Mouse (Mus musculus): ENCODE measurements around the gene Arhgap23.

The Arhgap23 gene

DNA sequence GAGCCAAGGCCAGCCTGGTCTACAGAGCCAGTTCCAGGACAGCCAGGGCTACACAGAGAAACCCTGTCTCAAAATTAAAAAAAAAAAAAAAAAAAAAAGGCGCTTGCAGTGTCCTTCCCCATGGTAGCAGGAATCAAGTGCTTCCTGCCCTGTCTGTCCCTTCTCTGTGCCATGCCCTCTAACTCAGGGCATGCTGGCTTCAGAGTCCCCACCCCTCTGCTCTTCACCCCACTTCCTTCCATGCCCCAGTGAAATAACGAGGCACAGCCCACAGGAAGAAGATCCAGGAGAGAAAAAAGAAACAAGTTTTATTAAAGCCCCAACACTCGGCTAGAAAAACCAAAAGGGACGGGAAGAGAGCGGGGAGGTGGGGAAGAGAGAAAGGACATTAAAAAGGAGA is 93.7 kb downstream of the Arhgap23 start:
- no peak for DNase-seq

DNA sequence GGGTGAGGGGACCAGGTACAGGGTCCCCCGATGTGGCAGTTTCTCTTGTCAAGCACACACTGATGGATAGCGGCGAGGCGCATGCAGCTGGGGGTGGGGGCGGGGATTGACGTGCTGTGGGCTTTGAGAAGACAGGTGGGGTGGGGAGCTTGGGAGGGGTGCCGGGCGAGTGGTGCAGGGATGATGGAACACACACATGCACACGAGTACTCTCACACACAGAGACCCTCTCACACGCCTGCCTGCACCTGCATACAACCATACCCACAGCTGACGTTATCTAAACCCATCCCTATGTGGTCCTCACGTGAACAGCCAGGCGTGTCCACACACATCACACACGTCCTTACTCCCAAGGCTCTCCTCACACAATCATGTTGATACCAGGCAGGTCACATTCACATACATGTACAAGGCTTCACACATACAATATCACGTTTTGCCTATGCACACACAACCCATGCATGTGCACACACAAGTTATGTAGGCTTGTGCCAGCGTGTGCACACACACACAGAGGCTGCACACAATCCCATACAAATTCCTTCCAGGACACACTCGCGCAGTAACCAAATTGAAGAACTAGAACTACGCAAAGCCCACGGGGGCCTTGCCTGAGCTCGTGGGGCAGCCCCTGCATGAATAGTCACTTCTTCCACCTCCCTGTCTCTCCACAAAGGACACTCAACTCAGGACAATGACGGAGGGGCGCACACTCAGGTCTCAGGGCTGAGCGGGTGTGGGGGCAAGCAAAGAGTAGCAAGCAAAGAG is 94.6 kb downstream of the Arhgap23 start:
- no peak for DNase-seq

DNA sequence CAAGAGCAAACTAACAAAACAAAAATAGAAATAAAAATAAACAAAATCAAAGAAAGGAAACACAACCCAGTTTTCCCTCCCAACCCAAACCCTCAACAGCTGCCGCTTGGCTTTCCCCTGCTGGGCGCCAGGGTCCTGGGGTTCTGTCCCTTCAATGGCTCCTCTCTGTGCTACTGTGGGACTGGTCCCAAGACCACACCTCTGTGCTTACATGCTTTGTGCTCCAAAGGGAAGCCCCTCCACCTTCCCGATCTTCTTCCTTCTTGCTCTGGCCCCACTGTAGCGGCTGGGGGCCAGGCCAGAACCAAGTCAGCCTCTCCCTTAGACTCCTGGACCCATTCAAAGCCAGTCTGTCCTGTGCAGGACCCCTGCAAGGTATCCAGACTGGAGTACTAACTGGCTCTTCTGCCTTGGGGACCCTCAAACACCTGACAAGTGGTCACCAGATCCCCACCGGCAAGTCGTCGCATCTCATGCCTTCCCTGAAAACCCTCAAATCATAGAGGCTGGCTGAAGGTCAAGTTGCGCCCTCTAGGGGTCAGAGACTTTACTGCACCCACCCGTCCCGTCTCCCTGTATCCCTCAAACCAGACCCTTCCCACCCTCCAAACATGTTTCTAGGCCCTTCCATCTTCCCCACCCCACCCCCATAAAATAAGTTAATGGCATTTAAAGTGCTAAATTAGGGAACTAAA is 95.8 kb downstream of the Arhgap23 start:
- DNase-seq = no peak

DNA sequence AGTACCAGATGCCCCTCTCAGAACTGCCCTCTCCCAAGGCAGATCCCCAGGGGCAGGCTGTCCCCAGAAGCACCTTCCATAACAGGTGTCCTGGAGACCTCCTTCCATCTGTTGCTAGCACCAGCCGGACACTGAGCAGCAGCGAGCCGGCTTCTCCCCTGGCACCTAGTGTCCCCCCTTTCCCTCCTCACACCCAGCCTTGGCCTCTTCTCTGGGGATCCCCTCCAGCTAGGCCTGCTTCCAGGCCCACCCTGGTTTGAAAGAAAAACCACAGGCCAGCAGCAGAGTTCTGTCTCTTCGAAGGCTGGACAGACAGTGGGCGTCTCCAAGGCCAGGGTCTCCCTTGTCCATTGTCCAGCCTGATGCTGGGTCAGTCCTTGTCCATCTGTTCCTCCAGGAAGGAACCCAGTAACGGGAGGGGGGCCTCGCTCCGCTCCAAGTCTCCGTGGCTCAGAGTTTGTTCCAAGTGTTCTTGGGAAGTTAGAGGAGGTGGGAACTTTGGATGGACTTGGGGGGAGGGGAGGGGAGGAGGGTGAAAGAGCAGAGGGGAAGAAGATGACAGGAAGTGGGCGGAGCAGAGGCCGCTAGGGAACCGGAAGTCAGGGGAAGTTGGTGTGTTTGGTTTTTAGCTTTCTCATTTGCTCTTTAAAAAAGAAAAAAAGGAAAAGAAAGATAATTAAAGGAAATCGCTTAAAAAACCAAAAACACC is 96.5 kb downstream of the Arhgap23 start:
- no peak for DNase-seq

DNA sequence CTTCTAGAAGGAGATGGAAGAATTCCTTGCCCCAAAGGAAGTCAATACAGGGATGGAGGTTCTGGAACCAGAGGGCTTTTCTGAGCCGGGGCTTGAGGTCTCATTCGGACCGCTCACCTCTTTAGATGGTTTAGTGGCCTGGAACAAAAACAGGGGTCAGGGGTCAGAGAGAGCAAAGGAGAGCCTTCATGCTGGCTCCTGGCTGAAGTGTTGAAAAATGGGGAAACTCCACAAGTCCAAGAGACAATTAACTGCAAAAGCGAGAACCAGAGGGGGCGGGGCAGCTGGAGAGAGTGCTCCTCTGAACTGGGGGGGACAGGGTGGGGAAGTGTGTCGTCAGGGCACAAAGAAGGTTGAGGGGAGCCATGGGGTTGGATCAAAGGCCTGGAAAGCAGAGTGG is 97.2 kb downstream of the Arhgap23 start:
- no peak for DNase-seq

DNA sequence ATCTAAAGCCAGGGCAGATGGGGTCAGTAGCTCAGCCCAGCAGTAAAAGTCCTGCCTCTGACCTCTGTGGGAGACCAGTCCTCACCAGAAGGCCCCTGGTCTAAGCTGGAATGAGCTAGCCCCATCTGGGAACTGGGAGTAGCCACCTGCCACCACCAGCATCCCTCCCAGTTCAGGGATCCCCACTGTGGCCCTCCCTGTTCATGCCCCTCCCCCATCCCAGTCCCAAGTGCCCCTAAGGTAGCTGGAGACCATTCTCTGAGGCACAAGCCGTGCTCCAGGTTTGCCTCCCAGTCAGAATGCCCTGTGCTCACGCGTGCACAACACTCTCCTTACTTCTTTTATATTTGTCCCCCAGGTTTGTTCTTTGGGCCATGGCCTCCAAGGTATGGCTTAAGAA is 97.7 kb downstream of the Arhgap23 start:
- no peak for DNase-seq

DNA sequence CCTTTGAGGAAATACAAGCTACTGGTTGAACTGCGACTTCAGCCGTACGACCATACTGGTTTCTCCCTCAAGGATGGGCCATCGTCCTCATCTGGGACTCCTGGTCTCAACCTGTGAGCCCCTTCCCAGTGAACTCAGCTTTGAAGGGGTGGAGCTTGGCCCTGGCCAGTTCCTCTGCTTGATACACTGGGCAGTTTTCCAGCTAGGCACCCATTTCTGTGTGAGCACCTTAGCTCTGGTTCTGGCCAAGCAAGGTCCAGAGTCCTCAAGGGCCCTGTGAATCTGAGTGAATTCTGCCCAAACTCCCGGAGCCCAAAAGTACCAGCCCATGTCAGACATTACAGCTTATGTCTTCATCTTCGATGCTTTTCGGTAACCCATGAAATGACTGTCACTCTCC is 105.2 kb downstream of the Arhgap23 start:
- DNase-seq = no peak

DNA sequence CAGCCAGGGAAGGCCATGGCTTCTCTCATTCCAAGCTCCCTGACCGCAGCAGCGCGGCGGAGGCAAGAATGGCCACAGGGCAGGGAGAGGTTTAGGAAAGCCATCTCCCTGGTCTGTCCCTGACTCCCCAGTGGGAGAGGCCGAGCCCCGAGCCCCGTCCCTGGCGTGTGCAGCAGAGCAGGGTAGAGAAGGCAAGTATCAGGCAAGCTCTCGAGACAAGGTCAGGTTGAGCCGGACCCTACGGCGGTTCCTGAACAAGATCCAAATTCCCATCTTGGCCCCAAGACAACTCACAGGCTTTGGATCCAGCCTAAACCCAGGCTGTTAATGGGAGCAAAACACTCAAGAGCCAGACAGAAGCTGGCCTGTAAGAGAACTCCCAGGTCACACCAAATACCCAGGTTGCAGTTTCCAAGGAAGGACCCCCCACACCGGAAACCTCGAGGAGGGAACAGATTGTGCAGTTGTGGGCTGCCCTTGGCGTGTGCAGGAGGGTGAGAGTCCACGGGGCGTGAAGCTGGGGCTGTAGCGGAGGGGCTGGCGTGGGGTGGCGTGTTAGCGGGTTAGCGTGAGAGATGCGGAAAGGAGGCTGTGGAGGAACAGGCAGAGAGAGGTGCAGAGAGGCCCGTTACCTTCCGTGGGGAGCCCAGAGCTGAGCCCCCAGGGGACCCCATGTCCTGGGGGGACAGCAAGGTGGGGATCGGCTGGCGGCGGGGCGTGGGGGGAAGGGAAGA is 106.6 kb downstream of the Arhgap23 start:
- DNase-seq = no peak

DNA sequence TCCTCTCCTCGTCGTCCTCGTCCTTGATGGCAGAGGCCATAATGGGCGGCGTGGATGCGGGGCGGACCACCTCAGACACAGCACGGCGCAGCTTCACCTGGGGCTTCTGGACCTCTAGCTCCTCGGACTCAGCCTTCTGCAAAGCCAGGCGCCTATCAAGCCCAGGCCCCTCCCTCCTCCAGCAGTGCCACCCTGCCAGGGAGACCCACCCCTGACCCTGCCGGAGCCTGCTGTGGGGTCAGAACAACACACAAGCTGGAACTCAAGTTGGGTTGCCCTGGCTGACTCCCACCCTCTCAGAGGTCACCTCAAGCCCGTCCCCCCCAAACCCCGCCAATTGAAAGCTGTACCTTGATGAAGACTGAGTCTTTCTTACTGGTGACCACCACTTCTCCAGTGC is 107.8 kb downstream of the Arhgap23 start:
- DNase-seq = no peak

DNA sequence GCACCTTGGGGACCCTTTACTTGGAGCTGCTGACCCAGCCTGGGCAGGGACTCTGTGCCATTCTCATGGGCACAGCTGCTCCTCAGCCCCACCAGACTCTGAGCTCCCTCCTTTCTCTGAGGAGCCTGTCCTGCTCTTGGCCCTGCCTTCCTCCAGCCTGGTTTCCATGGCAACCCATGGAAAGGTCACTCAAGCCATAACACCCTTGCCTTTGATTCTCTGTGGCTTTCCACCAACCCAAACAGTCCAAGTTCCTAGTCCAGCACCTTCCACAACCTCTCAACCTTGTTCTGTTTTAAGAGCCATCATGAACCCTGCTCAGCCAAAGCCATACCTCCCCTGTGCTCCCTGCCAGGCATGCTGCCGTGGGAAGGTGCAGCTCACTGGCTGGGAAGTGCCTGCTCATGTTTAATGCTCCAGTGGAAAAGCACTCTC is 108.5 kb downstream of the Arhgap23 start:
- DNase-seq = no peak

DNA sequence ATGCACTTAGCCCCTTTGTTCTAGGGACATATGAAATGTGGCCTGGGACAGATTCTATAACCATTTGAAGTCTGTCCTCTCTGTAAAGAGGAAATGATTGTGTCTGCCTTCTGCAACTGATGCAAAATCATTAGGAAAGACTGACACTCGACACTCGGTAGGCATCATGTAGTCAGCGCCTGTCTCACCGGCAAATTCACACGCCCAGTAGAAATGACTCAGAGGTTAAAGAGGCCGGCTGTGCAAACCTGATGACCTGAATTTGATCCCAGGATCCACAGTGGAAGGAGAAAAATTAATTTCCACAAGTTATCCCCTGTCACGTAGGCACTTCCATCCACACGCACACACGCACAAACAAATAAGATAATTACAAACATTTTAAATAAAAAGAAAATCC is 109.0 kb downstream of the Arhgap23 start:
- DNase-seq = no peak

DNA sequence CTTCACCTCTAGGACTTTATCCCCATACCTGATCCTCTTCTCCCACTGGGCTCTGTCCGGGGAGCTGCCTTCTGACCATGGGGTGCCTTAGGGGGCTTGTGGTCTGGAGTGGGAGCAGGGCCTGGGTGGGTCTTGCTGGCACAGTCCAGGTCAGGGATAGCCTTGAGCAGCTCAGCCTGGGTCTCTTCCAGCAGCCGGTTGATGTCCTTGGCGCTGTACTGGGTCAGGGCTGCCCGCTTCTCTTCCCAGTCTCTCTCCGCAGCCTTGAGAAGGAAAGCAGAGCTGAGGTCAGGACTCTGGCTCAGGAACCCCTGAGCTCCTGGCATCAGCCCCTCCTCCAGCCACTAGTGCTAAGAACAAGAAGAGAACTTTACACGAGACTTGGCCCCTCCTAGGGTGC is 110.0 kb downstream of the Arhgap23 start:
- no peak for DNase-seq

DNA sequence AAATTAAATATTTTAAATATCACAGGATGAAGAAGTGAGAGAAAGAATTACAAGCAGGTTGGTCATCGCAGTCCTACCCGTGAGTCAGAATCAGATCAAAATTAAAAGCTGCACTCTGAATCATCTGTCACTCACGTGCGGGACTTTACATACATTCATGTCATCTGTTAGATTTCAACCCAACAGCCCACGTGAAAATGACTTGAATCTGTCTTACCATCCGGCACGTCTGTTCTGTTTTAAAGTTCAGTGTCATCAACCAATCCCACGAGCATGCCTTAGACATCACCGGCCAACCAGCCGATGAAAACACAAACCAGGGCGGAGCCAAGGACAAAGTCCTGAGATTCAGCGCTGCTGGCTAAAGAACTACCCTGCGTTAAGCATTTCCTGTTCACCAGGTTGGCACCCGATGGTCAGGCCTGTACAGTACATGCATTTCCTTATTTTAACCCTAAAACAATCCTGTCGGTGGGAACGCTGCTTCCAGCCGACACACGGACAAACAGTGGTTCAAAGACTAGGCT is 113.0 kb downstream of the Arhgap23 start:
- DNase-seq = no peak

DNA sequence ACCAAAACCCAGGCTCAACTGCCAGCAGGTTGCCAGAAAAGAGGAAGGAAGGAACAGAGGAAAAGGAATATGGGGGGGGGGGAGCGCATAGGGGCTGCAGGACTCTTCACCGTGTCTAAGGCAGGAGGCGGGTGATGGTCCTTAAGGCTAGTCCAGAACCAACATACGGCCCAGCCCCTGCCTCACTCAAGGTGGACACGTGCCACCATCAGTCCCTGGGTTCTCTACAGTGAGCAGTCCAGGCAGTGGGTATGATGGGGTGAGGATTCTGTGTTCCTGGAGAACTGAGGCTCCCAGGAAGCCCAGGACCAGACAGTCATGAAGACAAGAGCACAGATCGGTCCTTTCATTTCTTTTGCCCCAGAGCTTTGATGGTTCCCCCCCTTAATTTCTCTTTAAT is 114.7 kb downstream of the Arhgap23 start:
- DNase-seq = no peak

DNA sequence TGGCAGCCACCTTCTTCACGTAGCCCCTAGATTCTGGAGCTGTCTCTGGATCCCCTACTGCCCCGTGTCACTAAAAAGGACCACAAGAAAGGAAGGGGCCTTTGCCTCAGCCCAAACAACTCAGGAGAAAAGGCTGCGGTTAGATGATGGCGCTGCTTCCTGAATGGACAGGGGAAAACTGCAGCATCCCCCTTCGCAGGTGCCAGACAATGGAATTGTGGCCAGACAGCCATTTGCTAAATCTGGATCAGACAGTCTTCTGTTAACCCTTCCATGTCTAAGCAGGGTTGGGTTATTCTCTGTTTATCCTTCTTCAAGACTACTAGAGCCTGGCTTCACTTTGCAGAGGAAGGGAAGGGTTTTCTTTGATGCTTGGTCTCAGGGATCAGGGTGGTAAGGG is 115.6 kb downstream of the Arhgap23 start:
- DNase-seq = no peak

DNA sequence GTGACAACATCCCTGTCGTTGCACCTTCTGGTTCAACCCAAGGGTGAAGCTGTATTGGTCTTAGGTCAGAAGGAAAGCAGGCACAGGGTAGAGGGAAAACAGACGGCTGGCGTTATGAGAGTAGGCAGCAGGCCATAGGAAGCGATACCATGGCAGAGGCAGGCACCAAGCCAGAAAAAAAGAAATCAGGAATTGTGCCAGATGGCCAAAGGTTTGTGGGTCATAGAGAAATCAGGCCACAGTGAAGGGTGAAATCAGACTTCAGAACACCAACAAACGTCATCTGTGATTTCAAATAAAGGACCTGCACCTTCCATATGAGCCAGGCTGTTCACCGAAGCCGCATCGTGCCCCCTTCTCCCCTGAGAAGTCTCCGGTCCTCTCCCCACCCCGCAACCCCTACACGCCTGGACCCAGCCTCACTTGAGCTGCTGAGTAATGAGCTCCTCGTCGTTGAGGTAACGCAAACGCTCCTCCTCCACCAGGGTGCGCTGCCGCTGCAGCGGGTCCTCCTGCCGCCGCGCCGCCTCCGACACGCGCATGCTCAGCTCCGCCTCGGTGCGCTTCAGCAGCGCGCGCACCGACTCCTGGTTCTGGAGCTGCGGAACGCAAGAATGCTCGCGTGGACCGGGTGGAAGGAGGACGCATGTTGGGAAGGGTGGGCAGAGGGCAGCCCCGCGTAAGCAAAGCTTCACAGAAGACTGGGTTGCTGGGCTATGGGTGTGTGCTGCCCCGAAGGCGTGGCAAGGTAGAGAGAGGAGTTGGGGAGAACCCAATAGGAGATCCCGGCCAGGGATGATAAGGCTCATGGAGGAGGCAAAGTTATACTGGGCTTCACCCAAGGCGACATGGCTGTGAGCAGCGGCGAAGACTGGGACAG is 116.3 kb downstream of the Arhgap23 start:
- peak; percentile 88 for DNase-seq

DNA sequence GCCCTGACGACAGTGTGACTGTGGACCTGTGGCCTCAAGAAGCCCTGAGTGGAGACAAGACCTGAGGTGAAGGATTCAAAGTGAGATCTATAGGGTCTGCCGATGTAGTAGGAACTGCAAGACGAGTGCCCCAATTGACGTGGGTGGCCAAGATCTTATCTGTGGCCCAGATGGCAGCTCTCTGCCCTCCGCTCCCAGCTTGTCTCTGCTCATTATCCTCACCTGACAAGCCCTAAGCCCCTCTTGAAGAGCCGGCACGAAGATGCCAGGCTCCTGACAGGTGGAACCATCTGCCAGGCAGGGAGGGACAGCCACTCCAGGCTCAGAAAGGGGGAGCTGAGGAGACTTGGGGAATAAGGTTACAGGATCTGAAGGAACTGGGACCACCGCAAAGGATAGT is 117.0 kb downstream of the Arhgap23 start:
- no peak for DNase-seq

DNA sequence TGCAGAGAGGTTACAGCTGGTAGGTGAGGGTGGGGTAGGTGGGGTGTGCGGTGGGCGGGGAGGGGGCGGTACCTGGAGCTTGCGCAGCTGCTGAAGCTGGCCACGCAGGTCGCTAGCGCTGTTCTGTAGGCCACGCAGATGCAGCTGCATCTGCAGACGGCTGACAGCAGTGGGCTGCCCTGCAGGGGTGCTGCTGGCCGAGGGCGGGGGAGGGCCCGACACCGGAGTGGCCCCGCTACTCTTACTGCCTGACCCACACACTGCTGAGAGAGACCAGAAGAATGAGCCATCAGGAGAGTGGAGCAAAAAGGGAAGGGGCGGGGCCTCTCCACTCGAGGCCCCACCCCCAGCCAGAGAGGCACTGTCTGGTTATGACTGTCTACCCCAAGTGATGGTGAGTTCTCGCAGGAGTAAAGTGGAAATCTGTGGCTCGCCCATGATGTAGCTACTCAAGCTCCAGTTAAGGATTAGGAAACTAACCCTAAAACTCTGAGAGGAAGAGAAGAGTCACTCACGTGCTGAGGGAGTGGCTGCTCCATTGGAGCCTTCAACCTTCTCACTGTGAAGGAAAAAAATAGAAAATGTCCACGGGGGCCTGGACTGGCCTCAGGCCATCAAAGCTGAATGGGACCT is 117.7 kb downstream of the Arhgap23 start:
- DNase-seq = no peak

DNA sequence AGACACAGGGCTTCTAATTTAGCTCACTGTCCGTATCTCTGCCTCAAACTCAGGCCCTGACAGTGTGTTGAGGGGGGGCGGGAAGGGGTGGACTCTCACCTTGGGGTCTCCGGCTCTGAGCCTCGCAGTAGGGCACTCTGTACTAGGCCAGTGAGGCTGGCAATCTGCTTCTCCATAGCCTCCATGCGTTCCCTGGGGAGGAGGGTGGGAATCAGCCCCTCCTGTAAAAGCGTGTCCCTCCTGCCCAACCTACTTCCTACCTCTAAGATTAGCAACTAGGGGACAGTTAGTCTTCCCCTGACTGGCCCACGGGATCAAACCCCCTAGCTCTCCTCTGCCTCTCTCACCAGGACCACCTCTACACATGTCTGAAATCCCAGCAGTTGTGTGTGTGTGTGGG is 118.3 kb downstream of the Arhgap23 start:
- DNase-seq = no peak

DNA sequence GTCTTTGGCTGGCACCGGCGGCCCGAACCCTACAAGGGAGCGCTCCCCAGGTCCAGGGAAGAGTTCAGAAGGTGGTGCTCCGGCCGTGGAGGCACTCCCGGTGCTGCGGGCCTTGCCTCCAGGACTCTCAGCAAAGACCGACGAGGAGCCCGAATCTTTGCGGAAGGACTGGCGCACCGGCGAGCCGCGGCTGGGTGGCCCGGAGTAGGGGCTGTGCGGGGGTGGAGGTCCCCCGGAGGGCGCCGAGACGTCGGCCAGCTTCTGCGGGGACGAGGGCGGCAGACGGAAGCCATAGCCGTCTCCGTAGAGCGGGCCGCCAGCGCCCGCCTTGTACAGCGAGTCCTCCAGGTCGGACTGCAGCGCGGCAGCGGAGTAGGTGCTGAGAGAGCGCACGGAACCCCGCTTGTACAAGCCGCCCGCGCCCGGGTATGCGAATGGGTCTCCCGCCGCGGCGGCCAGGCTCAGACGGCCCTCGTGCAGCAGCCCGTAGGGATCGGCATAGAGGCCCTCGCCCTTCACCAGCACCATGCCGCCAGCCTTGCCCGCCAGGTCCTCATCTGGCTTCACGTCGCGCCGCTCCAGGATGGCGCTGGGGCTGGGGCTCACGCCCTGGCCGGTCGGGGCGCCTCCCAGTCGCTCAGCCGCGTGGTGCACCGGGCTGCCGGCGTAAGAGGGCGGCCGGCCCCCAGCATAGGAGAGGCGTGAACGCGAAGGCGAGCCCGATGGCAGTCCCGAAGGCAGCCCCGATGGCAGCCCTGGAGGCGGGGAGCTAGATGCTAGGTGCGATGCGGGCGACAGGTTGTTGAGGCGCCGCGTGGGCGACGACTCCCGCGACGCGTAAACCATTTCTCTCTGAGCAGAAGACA is 119.3 kb downstream of the Arhgap23 start:
- DNase-seq = no peak

DNA sequence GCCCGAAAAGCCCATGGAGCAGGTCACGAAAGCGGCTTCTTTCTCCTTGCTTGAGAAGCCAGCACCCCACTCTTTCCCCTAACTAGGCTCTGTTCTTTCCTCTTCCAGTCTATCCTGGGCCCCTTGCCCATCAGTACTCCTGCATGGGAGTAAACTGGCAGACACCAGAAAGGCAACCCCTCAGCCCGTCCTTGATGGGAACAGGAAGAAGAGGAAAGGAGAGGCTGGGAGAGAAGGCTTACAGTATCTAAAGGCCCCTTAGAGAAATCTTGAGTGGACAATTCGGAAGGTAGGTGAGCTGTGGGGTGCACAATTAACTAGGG is 119.9 kb downstream of the Arhgap23 start:
- DNase-seq = no peak

Data from layer of hippocampus, adult 9-11 months (tissue).